Mouse (Mus musculus) right cerebral cortex, postnatal 36 days (tissue): ENCODE data around the gene Nr6a1.

Experiments
- DNase-seq, 2 experiments: peaks; one replicate each; pipeline ENCODE4 v3.0.0; 2022; ENCODE audit warnings: low spot score in 2 of 2, mixed read lengths in 1 of 2

Nr6a1 gene

GRCm38 (mm10) chr2:38937396-38937795 is 9.9 kb upstream of the Nr6a1 start:
- DNase-seq, result no peak

- DNase-seq, result no peak
Observed at GRCm38 (mm10) chr2:38936721-38937378, 9.4 kb upstream of the Nr6a1 start.

- no peak for DNase-seq
Observed at GRCm38 (mm10) chr2:38934936-38935335, 7.4 kb upstream of the Nr6a1 start.

GRCm38 (mm10) chr2:38933931-38934330 is 6.4 kb upstream of the Nr6a1 start:
- DNase-seq, result no peak

- peak in 1 of 2 experiments; percentile 49 for DNase-seq
Observed at GRCm38 (mm10) chr2:38931851-38932667, 4.6 kb upstream of the Nr6a1 start, which contains the start of gene Olfml2a. Gene Olfml2a, plus strand, starts transcription at chr2:38931978.

- no peak for DNase-seq
Observed at GRCm38 (mm10) chr2:38930269-38930668, 2.8 kb upstream of the Nr6a1 start.

- DNase-seq, result peak; percentile 92 to 93
Observed at GRCm38 (mm10) chr2:38926145-38926891, 1.2 kb downstream of the Nr6a1 start.

- DNase-seq, result no peak
Observed at GRCm38 (mm10) chr2:38925171-38926080, 2.1 kb downstream of the Nr6a1 start.

- DNase-seq, result no peak
Observed at GRCm38 (mm10) chr2:38924571-38924970, 2.9 kb downstream of the Nr6a1 start.

- DNase-seq, result no peak
Observed at GRCm38 (mm10) chr2:38923911-38924310, 3.6 kb downstream of the Nr6a1 start.

GRCm38 (mm10) chr2:38923471-38923870 is 4.0 kb downstream of the Nr6a1 start:
- DNase-seq, result no peak

- DNase-seq, result no peak
Observed at GRCm38 (mm10) chr2:38921374-38921773, 6.1 kb downstream of the Nr6a1 start.

- no peak for DNase-seq
Observed at GRCm38 (mm10) chr2:38916947-38917691, 10.4 kb downstream of the Nr6a1 start.

GRCm38 (mm10) chr2:38914965-38915364 is 12.5 kb downstream of the Nr6a1 start:
- DNase-seq, result no peak

- DNase-seq, result no peak
Observed at GRCm38 (mm10) chr2:38914517-38914916, 13.0 kb downstream of the Nr6a1 start.

- no peak for DNase-seq
Observed at GRCm38 (mm10) chr2:38908604-38909003, 18.9 kb downstream of the Nr6a1 start.

- peak; percentile 22 to 49 for DNase-seq
Observed at GRCm38 (mm10) chr2:38906097-38906496, 21.4 kb downstream of the Nr6a1 start.

- no peak for DNase-seq
Observed at GRCm38 (mm10) chr2:38904290-38904689, 23.2 kb downstream of the Nr6a1 start.

- DNase-seq, result no peak
Observed at GRCm38 (mm10) chr2:38902866-38903265, 24.6 kb downstream of the Nr6a1 start.

- DNase-seq, result no peak
Observed at GRCm38 (mm10) chr2:38880907-38881672, 46.4 kb downstream of the Nr6a1 start.
